Mouse (Mus musculus) gonadal fat pad, adult 2 months (tissue): Measurements from ENCODE around the gene Syf2. TPM values are rescaled to one million over a fixed set of nuclear protein-coding genes. Genes with fewer than 3 reads are reported as not detected.

Experiments
- DNase-seq: peaks from one replicate; pipeline ENCODE4 v3.0.0-alpha.2; 2012; ENCODE audit warnings: low read depth
- polyA plus RNA-seq: library from polyadenylated mRNA; depleted of rRNA; stranded (reverse); fragments of >200 nt; gene quantifications from 2 replicates; pipeline ENCODE4 v1.2.3, GENCODE M21; 2012

Syf2 gene
- polyA plus RNA-seq, 1 experiment = 23.6 TPM

DNA sequence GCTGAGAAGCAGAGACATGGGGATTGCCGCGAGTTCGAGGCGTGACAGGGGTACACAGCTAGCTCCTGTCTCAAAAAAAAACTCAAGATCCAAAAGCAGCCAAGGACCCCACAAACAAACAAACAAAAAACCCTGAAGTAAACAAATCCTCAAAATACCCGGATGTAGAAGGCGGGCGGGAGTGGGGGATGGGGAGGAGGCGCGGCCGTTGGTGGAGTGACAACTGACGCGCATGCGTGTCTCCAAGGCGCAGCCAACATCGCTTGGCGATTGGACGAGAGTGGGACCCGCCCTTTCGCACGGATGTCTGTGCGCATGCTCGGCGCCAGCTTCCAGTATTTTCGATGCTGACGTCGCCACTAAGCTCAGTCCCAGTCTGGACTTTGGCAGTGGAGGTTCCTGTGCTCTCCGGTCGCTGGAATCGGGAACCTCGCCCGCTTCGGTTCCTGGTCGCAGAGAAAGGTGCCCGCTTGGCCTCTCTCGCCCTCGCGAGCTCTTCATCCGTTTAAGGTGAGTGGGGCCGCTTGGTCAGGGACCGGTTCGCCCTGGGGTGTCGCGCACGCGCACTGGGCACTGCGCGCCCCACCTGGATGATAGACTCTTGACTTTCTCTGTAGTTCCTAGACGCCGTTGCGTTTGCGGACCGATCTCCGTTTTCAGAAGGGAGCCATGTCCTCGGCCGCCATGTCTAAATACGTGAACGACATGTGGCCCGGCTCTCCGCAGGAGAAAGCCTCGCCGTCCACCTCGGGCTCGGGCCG is 7.3 kb upstream of the Syf2 start, which contains the start of gene Rsrp1:
Rsrp1 (plus strand) TSS at position 335 of the 761 bp plus-strand sequence.
- no peak for DNase-seq

DNA sequence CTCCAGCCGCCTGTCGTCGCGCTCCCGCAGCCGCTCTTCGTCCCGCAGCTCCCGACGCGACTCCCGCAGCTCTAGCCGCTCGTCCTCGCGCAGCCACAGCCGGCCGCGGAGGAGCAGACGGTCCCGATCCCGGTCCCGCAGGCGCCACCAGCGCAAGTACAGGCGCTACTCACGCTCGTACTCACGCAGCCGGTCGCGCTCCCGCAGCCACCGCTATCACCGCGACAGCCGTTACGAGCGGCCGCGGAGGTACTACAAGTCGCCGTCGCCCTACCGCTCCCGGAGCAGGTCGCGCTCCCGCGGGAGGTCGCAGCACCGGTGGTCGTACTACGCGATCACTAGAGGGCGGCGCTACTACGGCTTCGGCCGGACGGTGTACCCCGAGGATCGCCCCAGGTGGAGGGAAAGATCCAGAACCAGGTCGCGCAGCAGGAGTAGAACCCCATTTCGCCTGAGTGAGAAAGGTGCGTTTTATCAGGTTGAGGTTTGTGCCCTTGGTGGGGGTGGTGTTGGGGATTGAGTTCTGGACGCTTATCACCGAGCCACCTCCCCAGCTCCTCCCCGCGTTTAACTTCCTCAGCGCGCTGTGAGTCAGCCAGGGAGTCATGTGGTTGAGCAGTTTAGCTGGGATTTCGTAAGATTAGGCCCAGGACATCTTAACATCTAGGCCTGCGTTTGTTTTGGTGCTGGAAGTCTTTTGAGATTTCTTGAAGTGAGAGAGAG is 6.5 kb upstream of the Syf2 start:
- no peak for DNase-seq

DNA sequence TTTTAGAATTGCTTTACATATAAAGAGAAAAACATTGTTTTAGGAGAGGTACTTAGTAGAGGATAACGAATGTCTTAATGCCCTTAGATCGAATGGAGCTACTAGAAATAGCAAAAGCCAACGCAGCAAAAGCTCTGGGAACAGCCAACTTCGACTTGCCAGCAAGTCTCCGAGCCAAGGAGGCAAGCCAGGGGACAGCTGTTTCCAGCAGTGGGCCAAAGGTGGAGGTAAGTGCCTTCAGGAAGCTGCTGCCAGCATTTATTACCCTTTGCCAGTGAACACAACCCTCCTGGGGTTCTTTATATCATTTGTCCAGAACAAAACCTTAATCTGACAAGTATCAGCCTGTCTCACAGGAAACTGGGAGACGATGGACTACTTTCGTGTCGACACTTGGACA is 5.5 kb upstream of the Syf2 start:
- DNase-seq = no peak

DNA sequence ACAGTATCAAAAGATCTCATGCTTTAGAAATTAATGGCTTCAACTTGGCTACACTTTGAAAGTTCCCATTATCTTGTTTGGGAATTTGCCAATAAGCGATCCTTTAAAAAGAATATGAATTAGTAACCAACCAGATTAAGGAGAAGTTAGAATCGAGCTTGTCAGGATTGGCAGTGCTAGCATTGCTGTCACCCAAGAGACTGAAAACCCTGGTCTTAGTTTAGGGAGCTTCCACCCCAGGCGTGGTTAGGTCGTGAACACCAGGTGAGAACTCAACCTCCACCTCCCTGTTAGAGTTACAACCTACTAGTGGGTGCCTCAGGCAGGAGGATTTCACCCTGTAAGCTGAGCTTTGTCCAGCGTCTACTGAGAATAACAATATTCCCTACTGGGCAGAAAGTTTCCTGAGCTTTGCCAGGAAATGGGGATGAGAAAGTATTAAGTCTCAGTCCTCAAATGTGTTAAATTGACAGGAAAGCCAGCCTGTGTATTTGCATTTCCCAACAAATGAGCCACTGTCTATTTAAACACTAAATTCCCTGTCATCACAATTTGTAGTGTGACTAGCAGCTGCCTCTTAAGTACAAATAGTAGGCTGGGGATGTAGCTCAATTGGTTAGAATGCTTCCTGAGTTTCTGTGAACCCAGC is 2.8 kb upstream of the Syf2 start:
- DNase-seq = no peak

DNA sequence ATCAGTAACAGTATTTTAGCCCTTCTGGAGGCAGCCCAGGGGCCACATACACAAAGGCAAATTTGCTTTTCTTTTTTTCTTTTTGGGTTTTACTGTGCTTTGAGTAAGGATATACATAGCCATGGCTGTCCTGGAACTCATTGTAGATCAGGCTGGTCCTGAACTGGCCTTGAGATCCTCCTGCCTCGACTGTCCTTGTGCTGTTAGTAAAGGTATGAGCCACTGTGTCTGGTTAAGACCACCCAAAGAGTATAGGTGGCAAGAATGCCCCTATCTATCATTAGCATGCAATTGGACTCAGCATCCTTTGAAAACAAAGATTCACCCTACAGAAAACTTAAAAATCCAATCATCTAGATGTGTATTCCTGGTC is 2.2 kb upstream of the Syf2 start:
- DNase-seq = no peak

DNA sequence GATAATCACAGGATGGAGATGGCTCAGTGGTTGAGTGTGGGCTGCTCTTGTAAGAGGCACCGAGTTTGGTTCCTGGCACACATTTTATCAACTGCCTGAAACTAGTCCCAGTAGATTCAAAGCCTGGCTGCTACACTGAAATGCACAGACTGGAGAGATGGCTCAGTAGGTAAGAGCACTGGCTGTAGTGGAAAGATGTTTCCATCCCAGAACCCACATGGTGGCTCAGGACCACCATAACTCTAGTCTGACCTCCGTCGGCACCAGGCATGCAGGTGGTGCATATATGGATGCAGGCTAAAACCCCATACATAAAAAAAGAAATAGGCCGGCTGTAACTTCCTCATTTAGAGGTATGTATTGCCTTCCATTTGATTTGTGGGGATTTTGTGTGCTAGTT is 1.2 kb upstream of the Syf2 start:
- no peak for DNase-seq

DNA sequence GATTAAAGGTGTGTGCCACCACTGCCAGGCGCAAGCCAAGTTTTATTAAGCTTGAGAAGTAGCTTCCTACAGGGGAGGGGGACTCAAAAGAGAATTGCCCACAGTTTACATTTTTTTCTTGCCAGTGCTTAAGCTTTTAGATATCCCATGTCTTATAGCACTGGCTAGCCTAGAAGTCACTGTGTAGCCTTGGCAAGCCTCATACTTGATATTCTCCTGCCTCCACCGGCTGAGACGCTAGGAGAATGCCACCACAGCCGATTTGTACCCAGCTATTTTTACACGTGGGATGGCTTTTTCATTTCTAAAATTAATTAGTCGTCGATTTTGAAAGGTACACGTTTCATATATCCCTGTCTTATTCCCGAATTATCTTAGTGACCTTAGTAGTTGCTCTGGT is 508 bp upstream of the Syf2 start:
- no peak for DNase-seq

DNA sequence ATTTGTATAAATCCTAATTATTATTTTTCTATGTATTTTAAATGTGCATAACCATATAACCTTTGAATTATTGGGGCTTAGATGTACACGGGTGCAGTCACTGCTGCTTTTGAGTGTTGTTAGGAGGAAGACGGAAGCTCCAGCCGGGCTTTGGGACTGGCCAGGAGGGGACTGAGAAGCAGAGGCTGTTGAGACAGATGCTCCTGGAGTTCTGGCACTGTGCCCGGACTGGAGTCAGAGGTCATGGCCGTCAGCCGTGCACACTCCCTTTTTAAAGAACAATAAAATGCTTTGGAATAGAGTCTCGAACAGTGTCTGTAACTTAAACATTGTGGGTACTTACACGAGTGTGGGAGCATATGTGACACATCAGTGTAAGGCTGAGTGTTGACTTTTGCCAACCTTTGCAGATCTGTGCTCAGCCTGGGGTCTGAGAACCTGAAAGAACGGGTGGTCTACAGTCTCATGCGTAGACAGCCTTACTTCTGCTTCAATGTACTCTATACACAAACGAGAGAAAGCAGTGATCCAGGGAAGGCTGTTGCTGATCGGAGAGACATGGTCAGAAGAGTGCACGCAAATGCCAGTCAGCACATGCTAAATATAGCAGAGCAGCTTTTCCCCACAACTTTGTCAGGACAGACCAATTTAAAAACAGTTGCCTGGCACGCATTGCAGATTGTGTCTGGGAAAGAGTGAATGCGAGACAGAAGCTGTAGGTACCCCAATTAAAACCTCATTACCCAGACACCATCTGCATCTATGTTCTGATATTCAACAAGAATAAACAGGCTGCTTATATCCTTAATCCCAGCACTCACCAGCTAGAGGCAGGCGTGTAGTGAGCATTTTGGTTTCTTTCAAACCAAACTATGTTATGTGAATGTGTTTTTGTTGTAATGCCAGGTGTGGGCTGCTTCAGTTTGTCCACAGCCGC is 6.8 kb downstream of the Syf2 start:
- DNase-seq = no peak

DNA sequence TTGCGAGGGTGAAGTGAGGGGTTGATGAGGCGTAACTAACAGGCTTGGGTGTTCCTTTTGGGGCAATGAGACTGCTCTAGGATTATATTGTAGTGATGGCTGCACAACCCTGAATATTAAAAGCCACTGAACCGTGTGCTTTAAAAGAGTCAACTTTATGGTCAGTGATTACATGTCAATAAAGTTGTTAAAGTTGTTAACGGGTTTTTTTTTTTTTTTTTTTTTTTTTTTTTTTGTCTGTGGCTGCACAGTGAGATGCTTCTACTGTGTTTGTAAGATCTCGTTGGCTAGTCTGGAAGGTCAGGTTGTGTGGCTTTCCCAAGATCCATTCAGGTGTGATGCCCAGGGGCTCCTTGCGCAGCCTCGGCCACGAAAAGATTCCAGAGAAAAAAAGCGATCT is 9.2 kb downstream of the Syf2 start:
- no peak for DNase-seq

DNA sequence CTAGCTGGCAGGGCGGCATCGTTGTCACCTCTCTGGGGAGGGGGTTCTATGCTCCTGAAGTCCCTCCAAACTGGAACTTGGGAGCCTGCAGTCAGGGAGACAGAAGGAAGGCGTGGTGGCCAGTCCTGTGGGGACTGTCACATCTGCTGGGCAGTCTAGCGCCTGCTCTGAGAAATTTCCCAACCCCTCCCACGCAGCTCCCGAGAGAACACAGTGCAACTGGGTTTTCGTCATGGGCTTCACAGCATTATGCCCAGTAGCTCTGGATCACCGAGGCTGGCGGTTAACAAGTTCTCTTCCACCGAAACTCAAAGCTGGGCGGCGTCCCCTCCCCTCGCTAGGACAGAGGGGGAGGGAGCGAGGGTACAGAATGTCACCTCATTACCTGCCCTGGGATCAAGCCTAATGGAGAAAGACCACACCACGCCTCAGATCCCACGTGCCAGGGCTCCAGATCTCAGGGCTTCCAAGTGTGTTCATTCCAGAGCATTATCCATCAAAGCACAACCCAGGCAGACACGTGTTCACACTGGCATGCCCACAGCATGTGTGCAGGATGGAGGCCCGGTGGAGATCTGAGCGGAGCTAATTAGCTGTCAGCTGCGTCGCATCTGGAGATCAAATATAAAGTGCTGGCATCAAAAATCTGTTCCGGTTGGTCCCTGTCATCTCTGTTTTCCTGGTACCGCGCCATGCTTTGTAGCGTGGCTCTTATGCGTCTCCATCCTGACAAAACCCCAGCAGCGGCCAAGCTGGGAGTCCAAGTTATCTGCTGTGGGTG is 13.2 kb downstream of the Syf2 start:
- DNase-seq = no peak

DNA sequence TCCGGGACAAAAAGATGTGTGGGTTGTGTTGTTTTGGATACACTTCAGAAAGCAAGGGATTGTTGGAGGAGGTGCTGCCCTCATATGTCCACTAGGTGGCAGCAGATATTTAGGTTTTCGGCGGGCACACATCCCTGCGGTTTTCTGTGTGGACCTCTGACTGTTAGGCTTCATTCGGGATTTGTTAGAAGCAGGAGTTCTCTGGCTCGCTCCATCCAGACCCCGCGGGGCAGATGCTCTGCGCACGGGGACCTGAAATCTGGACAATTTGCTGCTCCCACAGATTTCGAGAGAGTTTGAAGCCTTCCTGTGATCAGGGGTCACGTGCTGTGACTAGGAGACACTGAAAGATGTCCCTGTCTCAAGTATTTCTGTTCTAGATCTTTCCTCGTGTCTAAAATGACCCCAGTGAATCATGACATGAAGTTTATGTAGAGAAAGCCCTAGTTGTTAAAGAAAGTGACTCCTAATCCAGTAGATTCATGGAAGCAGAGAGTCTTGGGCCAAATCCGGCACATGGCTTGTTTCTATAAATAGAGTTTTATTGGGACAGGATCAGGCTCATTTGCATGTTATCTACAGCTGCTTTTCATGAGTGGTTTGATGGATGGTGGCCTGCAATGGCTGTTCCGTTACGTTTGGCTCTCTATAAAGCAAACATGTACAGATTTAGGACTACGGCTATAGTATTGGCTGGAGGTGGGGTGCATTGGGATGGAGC is 15.5 kb downstream of the Syf2 start:
- no peak for DNase-seq

DNA sequence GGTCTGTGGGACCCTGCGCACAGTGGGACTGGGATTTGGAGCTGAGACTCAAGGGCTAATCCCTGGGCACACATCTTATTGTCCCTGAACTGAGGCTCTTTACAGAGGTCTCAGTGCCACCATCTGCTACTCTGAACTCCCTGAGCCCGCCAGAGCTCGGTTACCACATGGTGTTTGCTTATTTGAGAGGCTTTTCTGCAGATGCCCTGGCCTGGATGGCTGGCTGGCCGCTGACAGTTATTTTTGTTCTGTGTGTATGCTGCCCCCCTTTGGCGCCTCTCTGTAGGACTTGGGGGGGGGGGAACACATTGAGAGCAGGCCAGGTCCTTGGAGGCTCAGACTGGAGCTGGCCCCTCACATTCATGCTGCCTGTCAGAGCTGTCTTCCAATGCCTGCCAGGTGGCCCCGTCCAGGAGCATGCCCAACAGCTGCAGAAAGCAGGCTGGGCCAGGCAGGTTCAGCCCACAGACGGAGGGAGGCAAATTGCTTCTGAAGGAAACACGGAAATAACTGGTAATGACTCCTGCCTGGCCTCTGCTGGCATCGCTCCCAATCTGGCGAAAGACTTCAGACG is 19.9 kb downstream of the Syf2 start:
- no peak for DNase-seq

DNA sequence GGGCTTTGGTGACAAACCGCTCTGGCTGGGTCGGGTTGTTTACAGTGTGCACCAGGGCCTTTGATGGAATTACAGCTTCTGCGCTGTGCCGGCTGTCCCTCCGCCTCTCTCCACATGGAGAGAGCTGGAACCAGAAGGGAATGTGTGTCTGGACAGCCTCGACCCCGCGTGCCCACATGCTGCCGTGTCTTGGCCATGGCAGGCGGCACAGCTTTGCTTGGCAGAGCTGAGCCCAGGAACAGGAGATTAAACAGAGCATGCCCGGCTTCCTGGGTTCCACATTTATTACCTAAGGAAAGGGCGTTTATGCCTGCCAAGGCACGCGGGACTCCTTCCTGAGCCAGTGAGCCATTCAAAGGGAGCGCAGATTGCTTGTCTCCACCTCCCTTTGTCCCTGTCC is 23.8 kb downstream of the Syf2 start:
- no peak for DNase-seq

DNA sequence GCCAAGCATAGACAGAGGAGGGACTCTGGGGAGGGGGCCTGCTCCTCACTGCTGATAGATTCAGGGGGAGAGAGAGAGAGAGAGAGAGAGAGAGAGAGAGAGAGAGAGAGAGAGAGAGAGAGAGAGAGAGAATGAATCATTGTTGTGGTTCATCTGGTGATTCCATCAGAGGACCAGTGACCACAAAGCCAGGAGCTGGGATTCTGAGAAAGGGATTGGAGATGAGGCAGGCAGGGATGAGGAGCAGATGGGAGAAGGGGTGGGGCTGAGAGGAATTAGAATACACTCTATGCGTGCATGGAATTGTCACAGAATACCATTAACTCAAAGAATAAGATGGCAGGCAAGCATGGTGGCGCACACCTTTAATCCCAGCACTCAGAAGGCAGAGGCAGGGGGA is 24.5 kb downstream of the Syf2 start:
- no peak for DNase-seq

DNA sequence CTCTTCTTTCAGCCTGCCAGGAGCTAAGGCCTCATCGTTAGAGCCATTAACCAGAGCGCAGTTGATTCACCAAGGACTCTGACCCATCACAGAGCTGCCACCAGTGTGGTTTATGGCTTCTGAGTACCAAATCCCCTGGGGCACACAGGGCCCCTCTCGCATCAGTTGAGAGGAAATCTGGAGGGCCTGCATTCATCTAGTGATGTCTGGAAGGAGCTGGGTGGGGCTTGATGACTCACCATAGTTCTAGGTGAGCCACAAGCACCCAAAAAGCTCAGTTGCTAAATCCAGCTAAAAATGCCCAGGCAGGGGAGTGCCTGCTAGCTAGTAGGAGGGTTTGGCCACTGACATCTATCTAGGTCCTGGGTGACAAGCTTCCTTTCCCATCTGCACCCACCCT is 25.1 kb downstream of the Syf2 start:
- no peak for DNase-seq

DNA sequence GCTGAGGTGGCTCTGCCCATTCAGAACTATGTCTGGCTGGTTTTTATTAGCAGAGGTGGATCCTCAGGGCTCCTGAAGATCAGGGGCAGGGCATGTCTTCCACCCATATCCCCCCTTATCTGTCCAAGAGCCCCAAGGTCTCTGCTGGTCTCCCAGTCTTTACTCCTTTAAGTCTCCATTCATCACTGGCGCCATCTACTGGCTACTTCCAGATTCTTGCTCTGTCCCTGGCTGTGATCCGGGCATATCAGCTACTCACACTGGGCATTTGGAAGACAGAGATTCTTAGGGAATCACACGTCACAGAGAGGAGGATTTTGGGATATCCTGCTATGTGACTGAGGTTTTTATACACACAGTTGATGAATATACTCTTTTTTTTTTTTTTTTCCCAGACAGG is 25.6 kb downstream of the Syf2 start:
- DNase-seq = no peak

DNA sequence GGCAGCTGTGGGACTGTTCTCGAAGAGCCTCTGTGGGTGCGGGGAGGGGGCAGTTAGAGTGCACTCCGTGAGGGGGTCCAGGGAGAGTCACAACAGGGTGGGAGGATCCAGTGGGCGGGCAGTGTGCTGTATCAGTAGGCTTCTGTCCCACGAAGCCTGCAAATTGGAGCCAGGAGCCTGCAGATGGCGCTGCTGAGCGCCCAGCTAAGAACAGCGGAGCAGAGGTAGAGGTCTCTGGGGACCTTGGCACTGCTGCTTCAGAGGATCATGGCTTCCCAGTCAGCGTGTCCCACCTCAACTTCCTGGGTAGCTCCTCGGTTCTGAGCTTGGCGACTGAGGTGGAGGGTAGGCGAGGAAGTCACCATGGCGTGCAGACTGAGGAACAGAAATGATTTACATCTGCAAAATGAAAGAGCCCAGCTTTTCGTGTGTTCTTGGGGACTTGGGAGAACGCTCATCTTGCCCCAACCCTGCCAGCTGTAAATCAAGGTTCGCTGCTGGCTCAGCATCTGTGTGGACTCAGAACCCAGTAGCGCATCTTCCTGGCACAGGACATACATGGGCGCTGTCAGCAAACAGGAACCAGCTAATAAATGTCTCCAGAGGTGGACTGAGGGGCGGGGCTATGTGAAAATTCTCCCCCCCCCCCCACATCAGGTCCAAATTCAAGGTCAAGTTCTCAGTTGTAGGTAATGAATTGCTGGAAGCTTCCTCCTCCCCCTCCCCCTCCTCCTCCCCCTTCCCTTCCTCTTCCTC is 32.5 kb downstream of the Syf2 start:
- DNase-seq = no peak

DNA sequence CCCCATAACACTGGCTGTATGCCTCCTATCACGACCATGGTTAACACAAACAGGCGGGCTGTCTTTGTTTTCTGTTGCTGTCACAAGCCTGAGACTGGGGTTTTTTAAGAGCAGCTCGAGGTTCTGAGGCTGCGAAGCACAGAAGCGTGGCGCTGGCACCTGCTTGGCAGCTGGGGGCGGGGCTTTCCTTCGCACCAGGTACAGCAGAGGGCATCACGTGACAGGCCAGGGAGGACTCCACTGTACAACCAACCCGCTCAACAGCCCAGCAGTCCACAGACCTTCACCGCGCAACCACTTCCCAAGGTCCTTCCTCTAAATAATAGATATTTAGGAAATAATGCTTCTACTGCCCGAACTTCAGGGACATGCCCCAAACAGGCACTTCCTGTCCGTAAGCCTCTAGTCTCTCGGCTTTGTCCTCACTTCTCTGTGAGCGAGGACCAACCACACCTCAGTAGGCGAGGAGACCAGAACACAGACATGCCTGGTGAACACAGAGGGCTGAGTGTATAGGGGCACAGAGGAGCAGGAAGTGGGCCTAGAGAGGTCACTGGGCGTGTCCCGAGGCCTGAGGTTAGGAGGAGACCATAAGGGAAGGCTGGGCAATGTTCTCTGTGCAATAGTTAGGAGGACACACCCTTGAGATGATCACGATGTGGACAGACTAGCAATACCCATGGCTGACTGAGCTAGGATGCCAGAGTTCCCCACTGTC is 37.3 kb downstream of the Syf2 start:
- no peak for DNase-seq

DNA sequence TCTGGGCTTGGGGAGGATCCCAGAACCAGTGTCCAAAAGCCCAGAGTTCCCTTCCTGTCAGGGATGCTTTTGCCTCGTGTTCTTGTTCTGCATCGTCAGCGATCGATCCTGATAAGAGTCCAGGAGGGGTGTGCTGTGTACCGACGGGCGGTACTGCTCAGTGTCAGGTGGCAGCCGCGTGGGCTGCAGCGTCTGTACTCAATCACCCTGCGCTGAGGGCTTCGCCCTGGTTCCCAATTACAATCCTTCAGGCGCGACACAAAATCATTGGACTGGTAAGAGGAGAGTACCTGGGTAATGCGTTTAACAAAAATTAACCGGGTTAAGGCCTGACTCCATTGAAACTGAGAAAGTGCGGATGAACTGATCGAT is 37.9 kb downstream of the Syf2 start:
- DNase-seq = no peak
